Mouse (Mus musculus) heart, adult 2 months (tissue): ENCODE data around the gene Kdm7a.

ENCODE experiments used
- CTCF ChIP-seq: fragments of 200-600 bp; IDR thresholded peaks from 2 replicates; pipeline ENCODE4 v1.8.1; 2022; ENCODE audit warnings: antibody characterized with exemption, mild to moderate bottlenecking, moderate library complexity
- EP300 ChIP-seq: fragments of 200-500 bp; IDR thresholded peaks from 2 replicates; pipeline ENCODE4 v1.6.1; 2011; ENCODE audit warnings: low read depth, low read length, control low read depth; ENCODE audit not compliant: insufficient read depth

- TF ChIP-seq CTCF: no peak
- TF ChIP-seq EP300: no peak
These were observed 41.7 kb downstream of the Kdm7a start for GRCm38 (mm10) chr6:39164891-39165290.
